Mouse (Mus musculus): Measurements from ENCODE around the gene Nup50. TPM values are rescaled to one million over a fixed set of nuclear protein-coding genes. Genes with fewer than 3 reads are reported as not detected.

Nup50 gene
- polyA plus RNA-seq, 1 experiment: 24.2 TPM

DNA sequence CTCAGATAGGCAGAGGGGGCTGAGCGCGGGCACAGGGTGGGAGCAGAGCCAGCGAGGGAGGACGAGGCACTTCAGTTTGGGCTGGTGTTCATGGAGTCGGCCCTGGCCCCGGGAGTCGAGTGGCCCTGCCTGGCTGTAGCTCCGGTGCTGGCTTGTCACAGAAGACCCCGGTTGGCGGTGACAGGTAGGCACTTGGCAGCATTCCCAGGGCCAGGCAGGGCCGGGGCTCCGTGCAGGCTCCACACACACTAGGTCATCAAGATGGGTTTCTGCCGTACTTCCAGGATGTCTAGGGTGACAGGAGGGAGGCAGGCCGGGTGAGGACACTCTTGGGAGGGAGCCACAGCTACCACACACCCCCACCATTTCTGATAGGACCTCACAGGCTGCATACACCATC, 25.8 kb downstream of the Nup50 start:
- Histone ChIP-seq H3K27ac (ENCODE audit: insufficient read depth, low read depth, low read length) (no peak overlapping the region), H3K4me1 (ENCODE audit: control insufficient read depth, insufficient read depth, low read length) (peaks cover 11% of the 10 kb centered on the region), H3K4me3 (ENCODE audit: insufficient read depth, low read length) (no peak overlapping the region)
- no peak for TF ChIP-seq CTCF (IDR thresholded peaks at IDR 0.05; ENCODE audit: low read depth, low read length)
- no peak for TF ChIP-seq POLR2A (IDR thresholded peaks at IDR 0.05; ENCODE audit: borderline replicate concordance, low read depth, low read length)

GRCm38 (mm10) chr15:84950053-84950452, 26.8 kb downstream of the Nup50 start:
- H3K4me3 ChIP-seq (ENCODE audit: insufficient read depth, low read length): no peak overlapping the region
- H3K4me1 ChIP-seq (ENCODE audit: control insufficient read depth, insufficient read depth, low read length): peaks cover 3% of the 10 kb centered on the region; the same call in 1 of the 2 replicates
- TF ChIP-seq CTCF (IDR thresholded peaks at IDR 0.05; ENCODE audit: low read depth, low read length): no peak
- TF ChIP-seq POLR2A (IDR thresholded peaks at IDR 0.05; ENCODE audit: borderline replicate concordance, low read depth, low read length): no peak
- no peak overlapping the region for H3K27ac ChIP-seq (ENCODE audit: insufficient read depth, low read depth, low read length)

DNA sequence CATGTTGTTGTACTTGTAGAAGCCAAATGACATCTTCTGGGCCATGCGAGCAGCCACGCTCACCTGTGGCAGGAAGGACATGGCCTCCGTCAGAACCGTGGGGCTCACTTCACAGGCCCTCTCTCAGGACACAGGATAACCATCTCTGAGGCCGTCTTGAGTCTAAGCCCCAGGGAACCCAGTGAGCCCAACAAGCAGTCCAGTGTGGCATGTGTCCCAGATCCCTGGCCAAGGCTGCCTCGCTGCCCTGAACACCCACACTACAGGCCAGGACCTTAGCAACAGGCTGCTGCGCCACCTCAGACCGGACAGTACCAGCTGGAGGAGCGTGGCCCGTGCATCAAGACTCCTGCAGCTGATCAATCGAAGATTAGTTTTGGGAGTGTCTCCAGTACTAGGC, 30.0 kb downstream of the Nup50 start:
- H3K4me1 ChIP-seq (ENCODE audit: control insufficient read depth, insufficient read depth, low read length): no peaks in the 10 kb centered on the region
- no peak overlapping the region for H3K27ac ChIP-seq (ENCODE audit: insufficient read depth, low read depth, low read length)
- TF ChIP-seq CTCF (IDR thresholded peaks at IDR 0.05; ENCODE audit: low read depth, low read length) (no peak), POLR2A (IDR thresholded peaks at IDR 0.05; ENCODE audit: borderline replicate concordance, low read depth, low read length) (no peak)
- no peak overlapping the region for H3K4me3 ChIP-seq (ENCODE audit: insufficient read depth, low read length)

GRCm38 (mm10) chr15:84957851-84958250, 34.6 kb downstream of the Nup50 start:
- Histone ChIP-seq H3K4me1 (ENCODE audit: control insufficient read depth, insufficient read depth, low read length) (peaks cover 28% of the 10 kb centered on the region), H3K27ac (ENCODE audit: insufficient read depth, low read depth, low read length) (no peak overlapping the region), H3K4me3 (ENCODE audit: insufficient read depth, low read length) (no peak overlapping the region)
- TF ChIP-seq CTCF (IDR thresholded peaks at IDR 0.05; ENCODE audit: low read depth, low read length) (no peak), POLR2A (IDR thresholded peaks at IDR 0.05; ENCODE audit: borderline replicate concordance, low read depth, low read length) (no peak)

GRCm38 (mm10) chr15:84958331-84958730, 35.1 kb downstream of the Nup50 start:
- H3K4me3 ChIP-seq (ENCODE audit: insufficient read depth, low read length): no peak overlapping the region
- H3K4me1 ChIP-seq (ENCODE audit: control insufficient read depth, insufficient read depth, low read length): peaks cover 28% of the 10 kb centered on the region
- no peak for TF ChIP-seq POLR2A (IDR thresholded peaks at IDR 0.05; ENCODE audit: borderline replicate concordance, low read depth, low read length)
- no peak for TF ChIP-seq CTCF (IDR thresholded peaks at IDR 0.05; ENCODE audit: low read depth, low read length)
- H3K27ac ChIP-seq (ENCODE audit: insufficient read depth, low read depth, low read length): no peak overlapping the region

DNA sequence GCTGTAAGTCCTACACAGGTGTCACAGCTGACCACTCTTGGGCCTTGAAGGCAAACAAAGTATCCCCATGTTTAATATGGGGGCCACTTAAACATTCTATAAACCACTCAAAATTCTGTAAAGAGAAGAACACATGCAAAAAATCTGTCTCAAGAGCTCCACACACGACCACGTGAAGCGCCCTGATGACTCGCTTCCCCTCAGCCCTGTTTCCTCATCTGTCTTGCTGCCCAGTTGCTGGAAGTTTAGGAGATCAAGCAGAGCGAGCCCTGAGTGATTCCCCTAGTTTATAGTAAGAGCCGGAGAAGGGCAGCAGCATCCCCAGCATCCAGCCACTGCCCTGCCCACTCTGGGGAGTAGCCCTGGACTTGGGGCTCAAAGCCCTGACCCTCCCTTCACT, 36.7 kb downstream of the Nup50 start:
- H3K4me1 ChIP-seq (ENCODE audit: control insufficient read depth, insufficient read depth, low read length): peaks cover 30% of the 10 kb centered on the region
- H3K4me3 ChIP-seq (ENCODE audit: insufficient read depth, low read length): no peak overlapping the region
- TF ChIP-seq POLR2A (IDR thresholded peaks at IDR 0.05; ENCODE audit: borderline replicate concordance, low read depth, low read length) (no peak), CTCF (IDR thresholded peaks at IDR 0.05; ENCODE audit: low read depth, low read length) (no peak)
- H3K27ac ChIP-seq (ENCODE audit: insufficient read depth, low read depth, low read length): peak overlapping the region; percentile 24; the same call in 1 of the 2 replicates

DNA sequence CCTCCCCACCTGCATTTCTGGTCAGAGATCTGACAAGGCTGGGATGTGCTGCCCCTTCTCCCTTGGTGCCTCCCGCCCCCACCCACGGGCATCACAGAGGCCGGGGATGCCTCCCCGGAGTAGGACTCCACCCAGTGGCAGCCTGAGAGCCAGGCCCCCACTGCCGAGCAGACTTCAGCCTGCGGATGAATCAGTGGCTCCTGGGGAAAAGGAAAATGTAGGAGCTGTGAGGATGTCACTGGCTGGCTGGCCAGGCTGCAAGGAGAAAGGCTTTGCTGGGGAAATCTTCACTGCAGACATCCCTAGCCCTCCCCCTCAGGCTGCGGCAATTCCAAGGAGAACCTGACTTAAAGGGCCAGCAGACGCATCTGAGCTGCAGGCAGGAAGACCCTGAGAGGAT, 37.5 kb downstream of the Nup50 start:
- peaks cover 36% of the 10 kb centered on the region for H3K4me1 ChIP-seq (ENCODE audit: control insufficient read depth, insufficient read depth, low read length)
- H3K4me3 ChIP-seq (ENCODE audit: insufficient read depth, low read length): no peak overlapping the region
- no peak overlapping the region for H3K27ac ChIP-seq (ENCODE audit: insufficient read depth, low read depth, low read length)
- no peak for TF ChIP-seq POLR2A (IDR thresholded peaks at IDR 0.05; ENCODE audit: borderline replicate concordance, low read depth, low read length)
- TF ChIP-seq CTCF (IDR thresholded peaks at IDR 0.05; ENCODE audit: low read depth, low read length): no peak

DNA sequence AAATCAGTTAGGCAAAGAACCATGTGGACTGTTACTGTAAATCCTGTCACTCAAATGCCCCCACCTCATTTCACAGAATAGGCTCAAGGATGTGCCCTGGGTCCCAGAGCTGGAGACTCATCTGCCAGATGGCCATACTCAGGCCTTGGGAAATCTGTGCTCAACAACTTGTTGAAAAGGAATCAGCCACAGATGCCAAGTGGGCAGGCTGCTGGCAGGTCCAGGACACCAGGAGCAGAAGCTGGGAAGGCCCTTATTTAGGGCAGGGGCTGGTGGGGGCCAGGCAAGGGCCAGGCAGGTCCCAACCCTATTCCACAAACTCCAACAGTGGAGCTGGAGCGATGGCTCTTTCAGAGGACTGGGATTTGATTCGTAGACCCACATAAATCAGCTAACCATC, 39.3 kb downstream of the Nup50 start:
- Histone ChIP-seq H3K4me1 (ENCODE audit: control insufficient read depth, insufficient read depth, low read length) (peaks cover 36% of the 10 kb centered on the region), H3K27ac (ENCODE audit: insufficient read depth, low read depth, low read length) (no peak overlapping the region), H3K4me3 (ENCODE audit: insufficient read depth, low read length) (no peak overlapping the region)
- TF ChIP-seq POLR2A (IDR thresholded peaks at IDR 0.05; ENCODE audit: borderline replicate concordance, low read depth, low read length): no peak
- TF ChIP-seq CTCF (IDR thresholded peaks at IDR 0.05; ENCODE audit: low read depth, low read length): no peak

- no peak for TF ChIP-seq CTCF (IDR thresholded peaks at IDR 0.05; ENCODE audit: low read depth, low read length)
- no peak for TF ChIP-seq POLR2A (IDR thresholded peaks at IDR 0.05; ENCODE audit: borderline replicate concordance, low read depth, low read length)
- Histone ChIP-seq H3K4me3 (ENCODE audit: insufficient read depth, low read length) (no peak overlapping the region), H3K27ac (ENCODE audit: insufficient read depth, low read depth, low read length) (no peak overlapping the region), H3K4me1 (ENCODE audit: control insufficient read depth, insufficient read depth, low read length) (peaks cover 37% of the 10 kb centered on the region)
Measured at GRCm38 (mm10) chr15:84964771-84965170, 41.6 kb downstream of the Nup50 start.

GRCm38 (mm10) chr15:84965575-84966360, 42.6 kb downstream of the Nup50 start:
- no peak for TF ChIP-seq CTCF (IDR thresholded peaks at IDR 0.05; ENCODE audit: low read depth, low read length)
- TF ChIP-seq POLR2A (IDR thresholded peaks at IDR 0.05; ENCODE audit: borderline replicate concordance, low read depth, low read length): no peak
- Histone ChIP-seq H3K4me3 (ENCODE audit: insufficient read depth, low read length) (no peak overlapping the region), H3K4me1 (ENCODE audit: control insufficient read depth, insufficient read depth, low read length) (peaks cover 30% of the 10 kb centered on the region), H3K27ac (ENCODE audit: insufficient read depth, low read depth, low read length) (no peak overlapping the region)
